Mouse (Mus musculus) heart, postnatal 0 days (tissue): ENCODE data around the gene Atp8a1. TPM values are rescaled to one million over a fixed set of nuclear protein-coding genes. Genes with fewer than 3 reads are reported as not detected.

ENCODE experiments used
- ATAC-seq: fragments of 200-750 bp; cut with Nextera tagmentation; 2 replicates; pipeline ENCODE4 v1.8.0; 2017; ENCODE audit warnings: low read depth, moderate number of reproducible peaks, moderate library complexity; ENCODE audit not compliant: insufficient read depth
- DNase-seq: peaks from one replicate; pipeline ENCODE4 v3.0.0-alpha.2; 2016; ENCODE audit warnings: low spot score
- H3K27ac ChIP-seq: fragments of 300-500 bp; sonication (generic); 2 replicates; pipeline ENCODE4 v1.5.1; 2014; ENCODE audit warnings: low read depth, mild to moderate bottlenecking
- H3K27me3 ChIP-seq: fragments of 300-500 bp; sonication (generic); 2 replicates; pipeline ENCODE4 v1.6.1; 2014; ENCODE audit warnings: low read length, mixed read lengths; ENCODE audit not compliant: control insufficient read depth, insufficient read depth
- H3K36me3 ChIP-seq: fragments of 300-500 bp; sonication (generic); replicated peaks from 2 replicates; pipeline ENCODE4 v1.6.1; 2014; ENCODE audit warnings: low read length, mixed read lengths; ENCODE audit not compliant: control insufficient read depth, insufficient read depth
- H3K4me1 ChIP-seq: fragments of 300-500 bp; sonication (generic); 2 replicates; pipeline ENCODE4 v1.6.1; 2014; ENCODE audit warnings: antibody characterized with exemption; ENCODE audit not compliant: control insufficient read depth, insufficient read depth
- H3K4me2 ChIP-seq: fragments of 300-500 bp; sonication (generic); 2 replicates; pipeline ENCODE4 v1.6.1; 2014; ENCODE audit warnings: low read depth, mild to moderate bottlenecking, low read length, moderate library complexity
- H3K4me3 ChIP-seq: fragments of 300-500 bp; sonication (generic); 2 replicates; pipeline ENCODE4 v1.5.1; 2014; ENCODE audit warnings: low read depth, low read length
- H3K9ac ChIP-seq: fragments of 300-500 bp; sonication (generic); replicated peaks from 2 replicates; pipeline ENCODE4 v1.6.1; 2014; ENCODE audit warnings: low read depth, low read length, mixed read lengths
- H3K9me3 ChIP-seq: fragments of 300-500 bp; sonication (generic); replicated peaks from 2 replicates; pipeline ENCODE4 v1.6.1; 2016; ENCODE audit warnings: low read length; ENCODE audit not compliant: control insufficient read depth
- CTCF ChIP-seq: IDR thresholded peaks from 2 replicates; pipeline ENCODE4 v1.5.1; 2016; ENCODE audit warnings: antibody characterized with exemption, control low read depth, low read depth
- EP300 ChIP-seq: IDR thresholded peaks from 2 replicates; pipeline ENCODE4 v1.6.1; 2016; ENCODE audit warnings: antibody characterized with exemption, low read depth
- WGBS: fragments of 180-500 bp; shearing (Covaris S2); extraction: QIAGEN DNeasy Blood & Tissue Kit; methylation state at CpG from one replicate; pipeline ENCODE4 v1.1.7; 2014; 5-methylcytosine and 5-hydroxymethylcytosine counted together
- microRNA-seq: library from miRNA; unstranded; fragments of <30 nt; microRNA quantifications from one replicate; pipeline ENCODE4, GENCODE M21; 2016
- polyA plus RNA-seq: library from polyadenylated mRNA; unstranded; fragments of >200 nt; fragmentation: Nextera tagmentation; extraction: Ambion mirVana; gene quantifications from 2 replicates; pipeline ENCODE4 v1.2.1, GENCODE M21; 2015
- total RNA-seq: library from RNA; depleted of rRNA; stranded (reverse); fragments of >200 nt; gene quantifications from 2 replicates; pipeline ENCODE4 v1.2.3, GENCODE M21; 2014; ENCODE audit warnings: low replicate concordance; rRNA removed

The Atp8a1 gene
- total and polyA plus RNA-seq, 2 experiments from 2014 or later = 5.8 to 17.0 TPM

DNA sequence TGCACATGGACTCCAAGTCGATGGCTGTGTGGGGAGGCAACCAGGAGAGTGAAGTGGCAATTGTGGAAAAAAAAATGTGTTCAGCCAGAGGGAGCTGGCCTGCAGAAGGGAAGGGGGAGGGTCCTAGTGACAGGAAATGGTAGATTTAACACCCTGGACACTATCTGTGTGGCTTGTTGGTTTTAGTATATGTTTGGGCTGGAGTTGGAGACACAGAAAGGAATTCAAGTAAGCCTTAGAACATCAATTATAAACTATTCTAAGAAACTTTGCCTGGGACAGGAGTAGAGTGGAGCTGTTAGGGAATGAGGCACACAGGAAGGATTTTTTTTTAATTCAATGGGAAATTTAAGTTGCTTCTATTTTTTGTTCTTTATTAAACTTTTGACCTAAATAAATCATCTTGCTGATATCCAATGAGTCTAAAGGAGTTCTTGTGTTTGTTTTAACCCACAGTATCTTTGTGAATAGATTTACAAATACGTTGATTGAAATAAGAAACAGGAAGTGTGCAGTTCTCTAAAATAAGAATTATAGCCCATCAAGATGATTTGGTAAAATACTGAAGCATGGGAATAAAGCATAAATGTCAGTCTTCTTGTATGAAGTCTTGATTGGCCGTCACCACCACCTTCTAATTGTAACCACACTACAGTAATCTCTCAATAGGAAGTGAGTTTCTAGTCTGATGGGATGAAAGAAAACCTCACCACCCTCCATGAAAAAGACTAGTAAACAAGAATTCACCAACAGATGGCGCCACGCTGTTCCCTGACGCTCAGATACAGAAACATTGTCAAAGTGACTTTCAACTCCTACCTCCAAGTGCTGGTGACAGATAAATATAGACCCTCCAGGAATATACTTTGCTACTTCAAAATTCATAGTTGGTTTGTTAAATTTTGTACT lies 267.3 kb downstream of the Atp8a1 start:
- H3K9me3 ChIP-seq = no peaks in the 10 kb centered on the region
- ATAC-seq (no peak), DNase-seq (peak; percentile 34)
- H3K36me3 ChIP-seq = no peaks in the 10 kb centered on the region
- WGBS = 39% methylated on average over 6 of the region's 6 CpGs
- H3K4me1 ChIP-seq = no peaks in the 10 kb centered on the region
- no peak overlapping the region for H3K4me3 ChIP-seq
- H3K27ac ChIP-seq = no peak overlapping the region
- H3K9ac ChIP-seq = no peak overlapping the region
- TF ChIP-seq CTCF (peak; percentile 41), EP300 (no peak)
- no peaks in the 10 kb centered on the region for H3K27me3 ChIP-seq
- H3K4me2 ChIP-seq = no peak overlapping the region

DNA sequence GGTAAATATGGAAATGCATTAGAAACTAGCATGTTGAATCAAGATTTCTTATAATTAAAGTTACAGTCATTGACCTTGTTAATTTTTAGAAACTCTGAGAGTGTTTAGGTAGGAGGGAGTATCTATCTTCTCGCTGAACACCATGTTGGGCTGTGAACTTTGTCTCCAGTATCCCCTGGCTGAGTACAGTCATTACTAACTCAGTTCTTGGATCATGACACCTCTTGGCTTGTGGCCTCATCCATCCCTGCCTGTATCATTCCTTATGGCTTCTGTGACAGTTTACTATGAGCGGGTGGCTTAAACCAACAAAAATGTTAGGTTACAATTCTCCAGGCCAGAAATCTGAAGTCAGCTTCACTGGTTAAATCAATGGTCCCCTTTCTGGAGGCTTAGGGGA lies 271.5 kb downstream of the Atp8a1 start:
- no peak overlapping the region for H3K9ac ChIP-seq
- 88% methylated on average over 2 of the region's 2 CpGs for WGBS
- no peaks in the 10 kb centered on the region for H3K4me1 ChIP-seq

DNA sequence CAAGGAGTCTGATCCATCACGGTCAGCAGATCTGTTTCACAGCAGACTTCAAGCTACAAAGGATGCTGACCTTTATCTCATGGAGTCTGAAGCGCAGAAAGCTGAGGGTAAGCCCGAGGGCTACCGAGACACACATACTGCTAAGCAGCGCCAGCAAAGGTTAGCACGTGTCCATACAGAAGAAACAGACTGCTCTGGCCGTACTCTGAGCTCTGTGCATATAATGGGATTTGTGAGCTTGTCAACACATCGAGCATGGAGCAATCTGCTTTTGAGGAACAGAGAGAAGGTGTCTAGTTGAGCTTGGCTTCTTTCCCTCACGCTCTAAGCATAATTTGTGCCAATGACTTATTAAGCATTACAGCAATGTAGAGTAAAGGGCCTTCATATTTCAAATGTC lies 273.2 kb downstream of the Atp8a1 start:
- H3K27ac ChIP-seq = no peak overlapping the region
- WGBS = 63% methylated on average over 9 of the region's 9 CpGs
- no peak for TF ChIP-seq CTCF
- no peak for TF ChIP-seq EP300
- H3K36me3 ChIP-seq = no peaks in the 10 kb centered on the region
- no peak for ATAC-seq
- H3K4me2 ChIP-seq = no peak overlapping the region
- H3K4me3 ChIP-seq = no peak overlapping the region
- H3K9me3 ChIP-seq = no peaks in the 10 kb centered on the region
- no peaks in the 10 kb centered on the region for H3K4me1 ChIP-seq
- no peaks in the 10 kb centered on the region for H3K27me3 ChIP-seq
- DNase-seq = no peak
- no peak overlapping the region for H3K9ac ChIP-seq

More for the DNA sequence above, 271.5 kb downstream of the Atp8a1 start:
- TF ChIP-seq CTCF (no peak), EP300 (no peak)
- Histone ChIP-seq H3K4me2 (no peak overlapping the region), H3K9me3 (no peaks in the 10 kb centered on the region), H3K36me3 (no peaks in the 10 kb centered on the region), H3K4me3 (no peak overlapping the region), H3K27ac (no peak overlapping the region), H3K27me3 (no peaks in the 10 kb centered on the region)
- DNase-seq (no peak), ATAC-seq (no peak)

DNA sequence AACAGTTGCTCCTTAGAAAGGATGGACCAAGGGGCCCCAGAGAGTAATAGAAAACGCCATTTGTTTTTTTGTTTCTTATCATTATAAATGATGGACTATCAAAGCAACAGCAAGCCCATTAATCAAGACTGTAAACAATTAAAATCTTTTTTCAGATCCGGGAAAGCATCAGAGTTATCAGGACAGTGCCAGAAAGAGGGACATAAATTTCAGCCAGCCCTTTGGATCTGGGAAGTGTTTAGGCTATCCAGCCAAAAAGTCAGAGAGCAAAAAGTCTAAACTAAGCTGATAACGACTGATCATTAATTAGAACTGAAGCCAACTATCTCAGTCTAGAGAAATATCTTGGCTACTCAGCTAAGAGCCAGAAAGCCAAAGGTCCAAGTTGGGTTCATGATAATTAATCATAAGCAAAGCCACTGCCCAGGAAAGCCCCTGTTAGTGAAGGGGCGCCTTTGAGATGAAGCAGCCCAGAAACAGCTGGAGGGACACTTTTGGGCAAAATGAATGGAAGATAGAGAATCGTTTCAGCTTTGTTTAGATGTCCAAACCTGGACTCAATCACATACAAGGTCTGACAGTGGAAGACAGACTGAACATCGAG lies 274.6 kb downstream of the Atp8a1 start:
- WGBS = 44% methylated on average over 6 of the region's 6 CpGs
- Histone ChIP-seq H3K36me3 (no peaks in the 10 kb centered on the region), H3K9me3 (no peaks in the 10 kb centered on the region), H3K27me3 (no peaks in the 10 kb centered on the region), H3K4me3 (no peak overlapping the region), H3K4me2 (no peak overlapping the region), H3K4me1 (no peaks in the 10 kb centered on the region), H3K9ac (no peak overlapping the region), H3K27ac (no peak overlapping the region)
- no peak for DNase-seq
- TF ChIP-seq CTCF (no peak), EP300 (no peak)
- ATAC-seq = no peak

Small RNAs within 50 kb of the gene (microRNA-seq; reads per million reads assigned to microRNA genes)
- not detected for gene Gm23617

Other genes with a start within 250 kb of the Atp8a1 start
- gene Shisa3, start 239.6 kb downstream of the Atp8a1 start, total RNA-seq = 1.6 and 4.3 TPM in 2 replicates
- gene Shisa3, start 239.6 kb downstream of the Atp8a1 start, polyA plus RNA-seq = 0.67 and 1.1 TPM in 2 replicates
- not detected in 2 replicates for gene Gm5108, start 94.2 kb upstream of the Atp8a1 start, total RNA-seq
- gene Gm5108, start 94.2 kb upstream of the Atp8a1 start, polyA plus RNA-seq = not detected in 2 replicates
- not detected in 2 replicates for gene Gm21905, start 99.0 kb upstream of the Atp8a1 start, total RNA-seq
- not detected in 2 replicates for gene Gm21905, start 99.0 kb upstream of the Atp8a1 start, polyA plus RNA-seq
- gene Grxcr1, start 184.4 kb upstream of the Atp8a1 start, total RNA-seq = not detected in 2 replicates
- not detected in 2 replicates for gene Grxcr1, start 184.4 kb upstream of the Atp8a1 start, polyA plus RNA-seq